Mouse (Mus musculus): ENCODE results near the gene Rassf3. TPM values are rescaled to one million over a fixed set of nuclear protein-coding genes. Genes with fewer than 3 reads are reported as not detected.

Gene Rassf3
- polyA plus RNA-seq, 1 experiment, result 0.07 TPM

- Histone ChIP-seq H3K36me3 (ENCODE audit: control insufficient read depth) (peaks cover 73% of the 10 kb centered on the region), H3K27me3 (ENCODE audit: control insufficient read depth) (no peaks in the 10 kb centered on the region), H3K9me3 (ENCODE audit: control insufficient read depth, low read length) (no peaks in the 10 kb centered on the region), H3K4me3 (replicated peaks) (no peak overlapping the region), H3K4me1 (ENCODE audit: control insufficient read depth) (no peaks in the 10 kb centered on the region)
- TF ChIP-seq TAL1 (IDR thresholded peaks at IDR 0.05; ENCODE audit: low read length), result no peak
- no peak for TF ChIP-seq GATA1 (IDR thresholded peaks at IDR 0.05; ENCODE audit: low read length)
Observed at GRCm38 (mm10) chr10:121385695-121386094, 90.5 kb downstream of the Rassf3 start.

GRCm38 (mm10) chr10:121384710-121385109, 91.4 kb downstream of the Rassf3 start:
- TF ChIP-seq GATA1 (IDR thresholded peaks at IDR 0.05; ENCODE audit: low read length) (no peak), TAL1 (IDR thresholded peaks at IDR 0.05; ENCODE audit: low read length) (no peak)
- H3K27me3 ChIP-seq (ENCODE audit: control insufficient read depth), result no peaks in the 10 kb centered on the region
- no peaks in the 10 kb centered on the region for H3K9me3 ChIP-seq (ENCODE audit: control insufficient read depth, low read length)
- H3K4me3 ChIP-seq (replicated peaks), result no peak overlapping the region
- no peaks in the 10 kb centered on the region for H3K4me1 ChIP-seq (ENCODE audit: control insufficient read depth)
- peaks cover 69% of the 10 kb centered on the region for H3K36me3 ChIP-seq (ENCODE audit: control insufficient read depth)

GRCm38 (mm10) chr10:121381280-121381679, 94.9 kb downstream of the Rassf3 start:
- TF ChIP-seq GATA1 (IDR thresholded peaks at IDR 0.05; ENCODE audit: low read length), result no peak
- no peak for TF ChIP-seq TAL1 (IDR thresholded peaks at IDR 0.05; ENCODE audit: low read length)
- Histone ChIP-seq H3K27me3 (ENCODE audit: control insufficient read depth) (no peaks in the 10 kb centered on the region), H3K9me3 (ENCODE audit: control insufficient read depth, low read length) (no peaks in the 10 kb centered on the region; the same call in 1 of the 2 replicates), H3K4me3 (replicated peaks) (no peak overlapping the region), H3K4me1 (ENCODE audit: control insufficient read depth) (peaks cover 5% of the 10 kb centered on the region), H3K36me3 (ENCODE audit: control insufficient read depth) (peaks cover 76% of the 10 kb centered on the region)

- TF ChIP-seq GATA1 (IDR thresholded peaks at IDR 0.05; ENCODE audit: low read length) (no peak), TAL1 (IDR thresholded peaks at IDR 0.05; ENCODE audit: low read length) (no peak)
- H3K9me3 ChIP-seq (ENCODE audit: control insufficient read depth, low read length), result no peaks in the 10 kb centered on the region; the same call in 1 of the 2 replicates
- H3K4me3 ChIP-seq (replicated peaks), result no peak overlapping the region
- peaks cover 24% of the 10 kb centered on the region for H3K4me1 ChIP-seq (ENCODE audit: control insufficient read depth)
- H3K27me3 ChIP-seq (ENCODE audit: control insufficient read depth), result no peaks in the 10 kb centered on the region
- H3K36me3 ChIP-seq (ENCODE audit: control insufficient read depth), result peaks cover 78% of the 10 kb centered on the region
Observed at GRCm38 (mm10) chr10:121379387-121379786, 96.8 kb downstream of the Rassf3 start.

- Histone ChIP-seq H3K4me1 (ENCODE audit: control insufficient read depth) (peaks cover 30% of the 10 kb centered on the region), H3K36me3 (ENCODE audit: control insufficient read depth) (peaks cover 71% of the 10 kb centered on the region), H3K9me3 (ENCODE audit: control insufficient read depth, low read length) (no peaks in the 10 kb centered on the region; the same call in 1 of the 2 replicates), H3K27me3 (ENCODE audit: control insufficient read depth) (no peaks in the 10 kb centered on the region), H3K4me3 (replicated peaks) (no peak overlapping the region)
- TF ChIP-seq GATA1 (IDR thresholded peaks at IDR 0.05; ENCODE audit: low read length), result no peak
- no peak for TF ChIP-seq TAL1 (IDR thresholded peaks at IDR 0.05; ENCODE audit: low read length)
Observed at GRCm38 (mm10) chr10:121376530-121377271, 99.4 kb downstream of the Rassf3 start.

- TF ChIP-seq TAL1 (IDR thresholded peaks at IDR 0.05; ENCODE audit: low read length) (no peak), GATA1 (IDR thresholded peaks at IDR 0.05; ENCODE audit: low read length) (no peak)
- peaks cover 67% of the 10 kb centered on the region for H3K36me3 ChIP-seq (ENCODE audit: control insufficient read depth)
- no peaks in the 10 kb centered on the region; the same call in 1 of the 2 replicates for H3K9me3 ChIP-seq (ENCODE audit: control insufficient read depth, low read length)
Observed at GRCm38 (mm10) chr10:121375649-121376493, 100.3 kb downstream of the Rassf3 start.

GRCm38 (mm10) chr10:121374693-121375620, 101.2 kb downstream of the Rassf3 start:
- Histone ChIP-seq H3K36me3 (ENCODE audit: control insufficient read depth) (peaks cover 70% of the 10 kb centered on the region), H3K9me3 (ENCODE audit: control insufficient read depth, low read length) (no peaks in the 10 kb centered on the region; the same call in 1 of the 2 replicates), H3K27me3 (ENCODE audit: control insufficient read depth) (no peaks in the 10 kb centered on the region), H3K4me1 (ENCODE audit: control insufficient read depth) (peaks cover 30% of the 10 kb centered on the region), H3K4me3 (replicated peaks) (peak overlapping the region; percentile 1)
- no peak for TF ChIP-seq GATA1 (IDR thresholded peaks at IDR 0.05; ENCODE audit: low read length)
- no peak for TF ChIP-seq TAL1 (IDR thresholded peaks at IDR 0.05; ENCODE audit: low read length)

More at GRCm38 (mm10) chr10:121375649-121376493, 100.3 kb downstream of the Rassf3 start:
- Histone ChIP-seq H3K4me3 (replicated peaks) (no peak overlapping the region), H3K4me1 (ENCODE audit: control insufficient read depth) (peaks cover 30% of the 10 kb centered on the region), H3K27me3 (ENCODE audit: control insufficient read depth) (no peaks in the 10 kb centered on the region)

GRCm38 (mm10) chr10:121374013-121374412, 102.1 kb downstream of the Rassf3 start:
- no peak for TF ChIP-seq TAL1 (IDR thresholded peaks at IDR 0.05; ENCODE audit: low read length)
- no peak for TF ChIP-seq GATA1 (IDR thresholded peaks at IDR 0.05; ENCODE audit: low read length)
- Histone ChIP-seq H3K27me3 (ENCODE audit: control insufficient read depth) (no peaks in the 10 kb centered on the region), H3K9me3 (ENCODE audit: control insufficient read depth, low read length) (no peaks in the 10 kb centered on the region), H3K4me1 (ENCODE audit: control insufficient read depth) (peaks cover 33% of the 10 kb centered on the region), H3K36me3 (ENCODE audit: control insufficient read depth) (peaks cover 66% of the 10 kb centered on the region), H3K4me3 (replicated peaks) (no peak overlapping the region)
